Mouse (Mus musculus): ENCODE data around the gene Madd. TPM values are rescaled to one million over a fixed set of nuclear protein-coding genes. Genes with fewer than 3 reads are reported as not detected.
A peak's percentile ranks its signal among the peaks of the same experiment; 100 is the strongest.

Gene Madd
- polyA plus RNA-seq, 1 experiment from 2014 or later, result 16.5 TPM

GRCm38 (mm10) chr2:91194624-91195332 is 11.1 kb upstream of the Madd start:
- WGBS, result under 1% methylated on average over 27 of the region's 27 CpGs

GRCm38 (mm10) chr2:91190501-91190900 is 6.9 kb upstream of the Madd start:
- Histone ChIP-seq H3K9me3 (no peaks in the 10 kb centered on the region), H3K9ac (no peak overlapping the region), H3K27ac (no peak overlapping the region), H3K4me1 (peaks cover 16% of the 10 kb centered on the region; the same call in 1 of the 2 replicates), H3K36me3 (no peaks in the 10 kb centered on the region), H3K4me3 (no peak overlapping the region), H3K4me2 (no peak overlapping the region), H3K27me3 (no peaks in the 10 kb centered on the region)
- no peak for ATAC-seq (ENCODE audit: insufficient number of reproducible peaks, insufficient read depth, low FRiP score, low TSS enrichment, low read depth)
- WGBS, result 91% methylated on average over 16 of the region's 16 CpGs

More at GRCm38 (mm10) chr2:91194624-91195332, 11.1 kb upstream of the Madd start:
- peak; percentile 73 for ATAC-seq (ENCODE audit: insufficient number of reproducible peaks, insufficient read depth, low FRiP score, low TSS enrichment, low read depth)
- H3K9me3 ChIP-seq, result no peaks in the 10 kb centered on the region
- H3K4me2 ChIP-seq, result peak overlapping the region; percentile 68
- no peaks in the 10 kb centered on the region for H3K36me3 ChIP-seq
- peak overlapping the region; percentile 67 for H3K9ac ChIP-seq
- H3K4me1 ChIP-seq, result peaks cover 16% of the 10 kb centered on the region; the same call in 1 of the 2 replicates
- peak overlapping the region; percentile 39 for H3K4me3 ChIP-seq
- no peak overlapping the region for H3K27ac ChIP-seq
- H3K27me3 ChIP-seq, result no peaks in the 10 kb centered on the region

- H3K9me3 ChIP-seq, result no peaks in the 10 kb centered on the region
- no peaks in the 10 kb centered on the region for H3K27me3 ChIP-seq
- WGBS, result 60% methylated on average over 4 of the region's 4 CpGs
- H3K27ac ChIP-seq, result no peak overlapping the region
- no peak for ATAC-seq (ENCODE audit: insufficient number of reproducible peaks, insufficient read depth, low FRiP score, low TSS enrichment, low read depth)
- no peaks in the 10 kb centered on the region for H3K36me3 ChIP-seq
- H3K4me1 ChIP-seq, result peaks cover 5% of the 10 kb centered on the region
- H3K4me3 ChIP-seq, result no peak overlapping the region
- H3K4me2 ChIP-seq, result no peak overlapping the region
- no peak overlapping the region for H3K9ac ChIP-seq
Observed at GRCm38 (mm10) chr2:91187431-91187830, 3.8 kb upstream of the Madd start.

DNA sequence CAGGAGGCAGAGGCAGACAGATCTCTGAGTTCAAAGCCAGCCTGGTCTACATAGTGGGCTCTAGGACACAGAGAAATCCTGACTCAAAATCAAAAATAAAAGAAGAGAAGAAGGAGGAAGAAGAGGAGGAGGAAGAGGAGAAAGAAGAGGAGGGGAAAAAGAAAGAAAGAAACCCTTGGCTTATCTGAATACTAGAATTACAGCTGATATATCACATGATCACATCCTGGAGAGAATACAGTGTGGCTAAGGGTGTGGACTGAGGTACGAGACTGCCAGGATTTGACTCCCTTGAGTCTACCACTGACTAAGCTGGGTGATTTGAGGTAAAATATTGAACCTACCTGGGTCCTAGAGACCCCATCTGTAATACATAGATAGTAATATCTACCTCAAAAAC is 2.6 kb upstream of the Madd start:
- H3K4me3 ChIP-seq, result no peak overlapping the region
- no peaks in the 10 kb centered on the region for H3K27me3 ChIP-seq
- H3K4me2 ChIP-seq, result no peak overlapping the region
- 76% methylated on average over 1 of the region's 1 CpGs for WGBS
- H3K27ac ChIP-seq, result no peak overlapping the region
- H3K9ac ChIP-seq, result no peak overlapping the region
- no peaks in the 10 kb centered on the region for H3K9me3 ChIP-seq
- H3K4me1 ChIP-seq, result peaks cover 13% of the 10 kb centered on the region
- ATAC-seq (ENCODE audit: insufficient number of reproducible peaks, insufficient read depth, low FRiP score, low TSS enrichment, low read depth), result no peak
- no peaks in the 10 kb centered on the region for H3K36me3 ChIP-seq

DNA sequence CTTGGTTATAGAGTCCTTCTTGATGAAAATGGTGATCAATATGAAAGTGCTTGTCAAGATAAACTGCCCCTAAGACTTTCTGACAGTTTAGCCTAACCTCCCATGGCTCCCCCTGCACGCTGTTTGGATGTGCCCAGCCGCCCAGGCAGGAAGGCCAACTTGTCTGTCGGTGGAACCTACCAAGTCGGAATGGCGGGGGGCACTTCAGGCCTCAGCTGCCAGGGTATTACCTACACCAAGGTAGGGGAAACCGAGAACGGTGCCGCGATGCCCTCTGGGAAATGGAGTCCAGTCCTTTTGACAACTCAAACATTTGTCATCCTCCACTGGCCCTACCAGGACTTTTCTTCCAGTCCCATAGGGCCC is 506 bp downstream of the Madd start:
- Histone ChIP-seq H3K27me3 (no peaks in the 10 kb centered on the region), H3K9me3 (no peaks in the 10 kb centered on the region), H3K4me3 (peak overlapping the region; percentile 77), H3K9ac (peak overlapping the region; percentile 78), H3K27ac (peak overlapping the region; percentile 83), H3K36me3 (peaks cover 3% of the 10 kb centered on the region), H3K4me2 (peak overlapping the region; percentile 84), H3K4me1 (peaks cover 17% of the 10 kb centered on the region)
- under 1% methylated on average over 9 of the region's 9 CpGs for WGBS
- ATAC-seq (ENCODE audit: insufficient number of reproducible peaks, insufficient read depth, low FRiP score, low TSS enrichment, low read depth), result peak; percentile 96

GRCm38 (mm10) chr2:91182405-91183147 is 1.1 kb downstream of the Madd start:
- H3K9ac ChIP-seq, result peak overlapping the region; percentile 78
- peaks cover 8% of the 10 kb centered on the region for H3K36me3 ChIP-seq
- peaks cover 17% of the 10 kb centered on the region for H3K4me1 ChIP-seq
- ATAC-seq (ENCODE audit: insufficient number of reproducible peaks, insufficient read depth, low FRiP score, low TSS enrichment, low read depth), result peak; percentile 91
- H3K27me3 ChIP-seq, result no peaks in the 10 kb centered on the region
- no peaks in the 10 kb centered on the region for H3K9me3 ChIP-seq
- H3K4me3 ChIP-seq, result peak overlapping the region; percentile 77
- peak overlapping the region; percentile 84 for H3K4me2 ChIP-seq
- peak overlapping the region; percentile 83 for H3K27ac ChIP-seq
- WGBS, result under 1% methylated on average over 69 of the region's 81 CpGs

DNA sequence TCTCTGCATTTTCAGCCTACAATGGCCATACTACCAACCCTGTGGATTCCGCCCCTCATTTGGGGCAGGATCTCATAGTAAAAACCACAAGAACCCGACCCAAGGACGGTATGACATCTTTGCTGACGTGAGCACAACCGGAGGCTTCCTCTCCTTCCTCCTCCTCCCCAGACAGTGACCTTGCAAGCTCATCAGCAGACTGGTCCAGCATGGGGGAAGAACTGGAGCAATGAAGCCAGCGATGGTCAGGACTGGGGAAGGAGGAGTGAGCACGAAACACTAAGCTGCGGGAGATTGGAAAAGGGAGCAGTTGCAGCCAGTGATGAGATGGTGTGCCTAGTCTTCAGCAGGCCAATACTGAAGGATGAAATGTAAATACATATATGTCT is 1.6 kb downstream of the Madd start:
- Histone ChIP-seq H3K27ac (peak overlapping the region; percentile 83; the same call in 1 of the 2 replicates), H3K9ac (peak overlapping the region; percentile 78), H3K36me3 (peaks cover 9% of the 10 kb centered on the region), H3K9me3 (no peaks in the 10 kb centered on the region), H3K4me3 (peak overlapping the region; percentile 77), H3K4me2 (peak overlapping the region; percentile 84), H3K4me1 (peaks cover 17% of the 10 kb centered on the region), H3K27me3 (no peaks in the 10 kb centered on the region)
- no peak for ATAC-seq (ENCODE audit: insufficient number of reproducible peaks, insufficient read depth, low FRiP score, low TSS enrichment, low read depth)
- WGBS, result 9% methylated on average over 8 of the region's 8 CpGs

DNA sequence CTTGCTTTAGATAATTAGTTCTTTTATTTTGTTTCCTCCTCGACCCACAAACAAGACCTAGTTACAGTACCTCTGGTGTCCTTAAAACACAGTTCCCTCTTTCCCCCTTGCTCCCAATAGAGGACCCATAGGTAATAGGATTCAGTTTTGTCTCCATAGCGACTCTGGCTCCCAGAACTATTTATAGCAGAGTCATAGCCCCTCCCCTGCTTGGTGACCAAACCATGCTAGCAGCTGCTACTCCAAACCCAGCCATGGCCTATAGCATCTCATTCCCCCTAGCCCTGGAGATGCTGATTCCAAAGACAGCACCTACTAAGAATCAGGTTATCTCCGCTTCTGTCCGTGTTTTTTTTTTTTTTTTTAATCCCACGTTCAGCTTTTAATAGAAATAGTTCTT is 2.9 kb downstream of the Madd start:
- Histone ChIP-seq H3K4me1 (peaks cover 17% of the 10 kb centered on the region), H3K36me3 (peaks cover 21% of the 10 kb centered on the region), H3K4me2 (no peak overlapping the region), H3K4me3 (no peak overlapping the region), H3K27me3 (no peaks in the 10 kb centered on the region), H3K9ac (no peak overlapping the region), H3K27ac (no peak overlapping the region), H3K9me3 (no peaks in the 10 kb centered on the region)
- ATAC-seq (ENCODE audit: insufficient number of reproducible peaks, insufficient read depth, low FRiP score, low TSS enrichment, low read depth), result no peak
- WGBS, result 70% methylated on average over 5 of the region's 5 CpGs

DNA sequence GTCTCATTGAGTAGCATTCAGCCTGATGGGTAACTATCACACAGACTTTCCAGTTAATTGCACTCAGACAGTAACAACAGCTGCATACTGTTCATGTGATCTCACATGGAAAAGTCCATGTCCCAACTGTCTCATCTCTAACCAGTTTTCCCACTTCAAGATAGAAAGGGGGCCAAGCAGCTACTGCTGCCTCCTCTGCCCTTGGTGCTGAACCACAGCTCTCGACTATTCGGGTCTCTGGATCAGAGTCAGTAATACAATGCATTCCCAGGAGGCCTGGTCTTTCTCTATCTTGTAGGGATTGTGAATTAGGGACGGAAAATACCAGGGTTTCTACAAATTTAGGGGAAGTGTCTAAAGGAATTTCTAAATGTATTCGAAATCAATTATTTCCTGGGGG is 3.8 kb downstream of the Madd start:
- H3K27me3 ChIP-seq, result no peaks in the 10 kb centered on the region
- no peak overlapping the region for H3K4me2 ChIP-seq
- H3K9me3 ChIP-seq, result no peaks in the 10 kb centered on the region
- WGBS, result 37% methylated on average over 4 of the region's 4 CpGs
- no peak overlapping the region for H3K9ac ChIP-seq
- H3K36me3 ChIP-seq, result peaks cover 21% of the 10 kb centered on the region
- H3K4me1 ChIP-seq, result peaks cover 17% of the 10 kb centered on the region
- H3K27ac ChIP-seq, result no peak overlapping the region
- no peak overlapping the region for H3K4me3 ChIP-seq
- ATAC-seq (ENCODE audit: insufficient number of reproducible peaks, insufficient read depth, low FRiP score, low TSS enrichment, low read depth), result no peak

- Histone ChIP-seq H3K4me1 (peaks cover 4% of the 10 kb centered on the region; the same call in 1 of the 2 replicates), H3K27me3 (no peaks in the 10 kb centered on the region), H3K9me3 (no peaks in the 10 kb centered on the region), H3K4me3 (no peak overlapping the region), H3K4me2 (no peak overlapping the region), H3K9ac (no peak overlapping the region), H3K36me3 (peaks cover 40% of the 10 kb centered on the region), H3K27ac (no peak overlapping the region)
- WGBS, result 73% methylated on average over 6 of the region's 6 CpGs
- ATAC-seq (ENCODE audit: insufficient number of reproducible peaks, insufficient read depth, low FRiP score, low TSS enrichment, low read depth), result no peak
Observed at GRCm38 (mm10) chr2:91176234-91176633, 7.4 kb downstream of the Madd start.

DNA sequence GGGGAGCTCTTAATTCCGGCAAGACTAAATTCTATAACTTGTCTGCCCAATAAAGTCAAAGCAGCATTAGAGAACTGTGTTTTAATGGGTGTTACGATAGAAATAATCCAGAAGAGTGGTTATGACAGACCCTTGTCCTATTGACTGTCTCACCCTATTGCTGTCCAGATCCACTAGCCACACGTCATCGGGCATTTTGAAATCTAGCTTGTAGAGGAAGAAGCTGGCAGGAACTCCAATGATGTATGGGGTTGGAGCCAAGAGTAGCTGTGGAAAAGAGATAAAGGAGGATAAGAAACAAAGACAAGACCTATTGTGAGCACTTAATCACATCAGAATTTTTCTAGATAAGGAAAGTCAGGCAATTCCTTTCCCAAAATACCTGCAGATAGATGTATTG is 8.1 kb downstream of the Madd start:
- ATAC-seq (ENCODE audit: insufficient number of reproducible peaks, insufficient read depth, low FRiP score, low TSS enrichment, low read depth), result no peak
- 90% methylated on average over 4 of the region's 4 CpGs for WGBS
- Histone ChIP-seq H3K4me1 (peaks cover under 1% of the 10 kb centered on the region; the same call in 1 of the 2 replicates), H3K4me3 (no peak overlapping the region), H3K27me3 (no peaks in the 10 kb centered on the region), H3K27ac (no peak overlapping the region), H3K9ac (no peak overlapping the region), H3K36me3 (peaks cover 42% of the 10 kb centered on the region), H3K4me2 (no peak overlapping the region), H3K9me3 (no peaks in the 10 kb centered on the region)

Data from embryonic facial prominence, embryonic 13.5 days (tissue).